Mouse (Mus musculus) forebrain, embryonic 10.5 days (tissue): ENCODE data around the gene Dnase1l3. TPM values are rescaled to one million over a fixed set of nuclear protein-coding genes. Genes with fewer than 3 reads are reported as not detected.

ENCODE experiments used
- DNase-seq: peaks from one replicate; pipeline ENCODE4 v3.0.0-alpha.2; 2017; ENCODE audit warnings: low spot score; ENCODE audit errors: extremely low spot score
- H3K27ac ChIP-seq: fragments of 300-500 bp; sonication (generic); 2 replicates; pipeline ENCODE4 v1.5.1; 2016; ENCODE audit warnings: mild to moderate bottlenecking
- H3K27me3 ChIP-seq: fragments of 300-500 bp; sonication (generic); 2 replicates; pipeline ENCODE4 v1.6.1; 2016; ENCODE audit warnings: mild to moderate bottlenecking; ENCODE audit not compliant: poor library complexity, severe bottlenecking
- H3K36me3 ChIP-seq: fragments of 300-500 bp; sonication (generic); replicated peaks from 2 replicates; pipeline ENCODE4 v1.6.1; 2016; ENCODE audit warnings: mild to moderate bottlenecking, moderate library complexity
- H3K4me1 ChIP-seq: fragments of 300-500 bp; sonication (generic); 2 replicates; pipeline ENCODE4 v1.6.1; 2016
- H3K4me3 ChIP-seq: fragments of 300-500 bp; sonication (generic); 2 replicates; pipeline ENCODE4 v1.5.1; 2016; ENCODE audit warnings: mild to moderate bottlenecking, moderate library complexity
- H3K9me3 ChIP-seq: fragments of 300-500 bp; sonication (generic); 2 replicates; pipeline ENCODE4 v1.6.1; 2016; ENCODE audit warnings: mild to moderate bottlenecking, moderate library complexity
- WGBS: fragments of 180-500 bp; shearing (Covaris S2); methylation state at CpG from one replicate; pipeline ENCODE4 v1.1.7; 2016; 5-methylcytosine and 5-hydroxymethylcytosine counted together
- polyA plus RNA-seq: library from polyadenylated mRNA; unstranded; fragments of >200 nt; fragmentation: Nextera tagmentation; extraction: Ambion mirVana; gene quantifications from 2 replicates; pipeline ENCODE4 v1.2.1, GENCODE M21; 2016

Gene Dnase1l3
- polyA plus RNA-seq, 1 experiment from 2014 or later = not detected

DNA sequence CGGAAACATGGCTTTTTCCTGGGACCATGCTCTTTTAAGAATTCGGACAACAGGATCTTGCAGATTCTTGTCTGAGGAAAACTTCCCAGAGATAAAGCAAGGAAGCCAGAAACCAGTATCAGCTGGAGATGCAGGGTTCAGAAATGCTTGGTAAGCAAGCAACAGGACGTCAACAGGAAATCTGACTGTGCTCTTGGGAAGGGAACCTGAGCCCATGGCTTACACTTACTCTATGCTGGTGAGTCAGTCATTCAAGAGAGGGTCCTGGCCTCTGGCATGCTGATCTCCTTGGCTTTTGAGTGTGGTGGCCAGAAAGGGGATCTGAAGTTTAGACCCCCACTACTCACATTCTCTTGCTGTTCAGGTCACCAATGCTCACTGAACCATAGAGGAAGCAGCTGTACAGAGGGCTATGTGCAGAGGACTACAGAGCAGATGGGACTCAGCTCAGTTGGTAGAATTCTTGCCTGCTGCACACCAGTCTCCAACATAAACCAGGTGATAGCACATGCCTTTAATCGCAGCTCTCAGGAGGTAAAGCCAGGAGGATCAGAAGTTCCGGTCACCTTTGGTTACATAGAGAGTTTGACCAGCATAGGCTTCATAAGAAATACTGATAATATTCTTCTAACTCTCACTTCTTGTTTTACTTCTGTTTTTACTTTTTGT lies 3.1 kb downstream of the Dnase1l3 start:
- Histone ChIP-seq H3K4me1 (peaks cover 7% of the 10 kb centered on the region), H3K27ac (no peak overlapping the region), H3K27me3 (no peaks in the 10 kb centered on the region), H3K36me3 (no peaks in the 10 kb centered on the region), H3K4me3 (no peak overlapping the region), H3K9me3 (no peaks in the 10 kb centered on the region)
- no peak for DNase-seq
- WGBS = 86% methylated on average over 5 of the region's 5 CpGs

DNA sequence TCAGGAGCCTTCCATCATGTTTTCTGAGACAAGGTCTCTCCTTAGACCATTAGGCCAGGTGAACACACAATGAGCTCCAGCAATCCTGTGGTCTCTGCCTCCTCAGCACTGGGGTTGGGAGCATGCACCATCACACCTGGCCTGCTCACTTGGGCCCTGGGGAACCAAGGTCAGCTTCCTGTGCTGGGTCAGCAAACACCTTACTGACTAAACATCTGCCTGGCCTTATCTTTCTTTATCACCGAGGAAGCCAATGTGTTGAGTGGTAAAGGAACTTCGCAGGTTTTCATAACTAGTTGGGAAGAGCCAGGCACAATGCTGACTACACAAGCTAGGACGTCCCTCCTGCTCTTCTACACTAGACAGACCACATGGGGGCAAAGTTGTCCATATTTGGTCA lies 4.4 kb downstream of the Dnase1l3 start:
- Histone ChIP-seq H3K4me1 (peaks cover 7% of the 10 kb centered on the region), H3K27ac (no peak overlapping the region), H3K4me3 (no peak overlapping the region), H3K27me3 (no peaks in the 10 kb centered on the region), H3K36me3 (no peaks in the 10 kb centered on the region), H3K9me3 (no peaks in the 10 kb centered on the region)
- no peak for DNase-seq
- 83% methylated on average over 3 of the region's 3 CpGs for WGBS

DNA sequence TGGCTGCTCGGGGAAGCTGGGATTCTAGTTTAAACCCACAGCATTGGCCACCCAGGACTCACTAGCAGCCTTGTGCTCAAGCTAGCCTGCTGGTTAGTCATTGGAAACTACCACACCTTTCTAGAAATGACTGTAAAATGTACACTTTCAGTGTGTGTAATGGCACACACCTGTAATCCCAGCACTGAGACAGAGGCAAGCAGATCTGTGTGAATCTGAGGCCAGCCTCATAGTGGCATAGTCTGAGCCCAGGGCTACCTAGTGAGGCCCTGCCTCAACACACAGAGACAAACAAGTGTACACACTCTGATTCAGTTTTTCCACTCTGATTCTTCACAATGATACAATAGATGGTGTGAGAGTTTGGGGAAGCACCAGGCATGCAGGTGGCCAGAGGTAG lies 5.0 kb downstream of the Dnase1l3 start:
- H3K9me3 ChIP-seq = no peaks in the 10 kb centered on the region

DNA sequence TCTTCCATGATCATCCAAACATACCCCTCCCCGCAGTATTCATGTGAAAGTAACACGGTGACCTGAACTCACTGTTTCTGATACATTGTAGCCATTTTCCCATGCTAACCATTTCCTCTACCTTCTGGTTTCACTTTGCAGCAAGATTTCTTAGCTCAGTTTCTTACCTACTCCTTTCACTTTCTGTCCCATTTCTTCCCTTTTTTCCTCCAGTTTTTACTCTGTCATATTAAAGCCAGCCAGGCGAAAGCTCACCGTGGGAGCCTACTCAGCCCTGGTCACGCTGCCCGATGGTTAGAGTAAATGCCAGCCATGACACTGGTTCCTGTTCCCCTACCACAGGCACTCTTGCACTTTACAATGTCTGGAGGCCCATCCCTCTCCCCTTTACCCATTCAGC lies 7.5 kb downstream of the Dnase1l3 start:
- Histone ChIP-seq H3K36me3 (no peaks in the 10 kb centered on the region), H3K4me1 (peaks cover 7% of the 10 kb centered on the region)
- 93% methylated on average over 6 of the region's 6 CpGs for WGBS

More for the DNA sequence above, 5.0 kb downstream of the Dnase1l3 start:
- peaks cover 7% of the 10 kb centered on the region for H3K4me1 ChIP-seq
- no peak overlapping the region for H3K4me3 ChIP-seq
- no peak for DNase-seq
- H3K27me3 ChIP-seq = no peaks in the 10 kb centered on the region
- 66% methylated on average over 1 of the region's 1 CpGs for WGBS
- no peak overlapping the region for H3K27ac ChIP-seq
- H3K36me3 ChIP-seq = no peaks in the 10 kb centered on the region

DNA sequence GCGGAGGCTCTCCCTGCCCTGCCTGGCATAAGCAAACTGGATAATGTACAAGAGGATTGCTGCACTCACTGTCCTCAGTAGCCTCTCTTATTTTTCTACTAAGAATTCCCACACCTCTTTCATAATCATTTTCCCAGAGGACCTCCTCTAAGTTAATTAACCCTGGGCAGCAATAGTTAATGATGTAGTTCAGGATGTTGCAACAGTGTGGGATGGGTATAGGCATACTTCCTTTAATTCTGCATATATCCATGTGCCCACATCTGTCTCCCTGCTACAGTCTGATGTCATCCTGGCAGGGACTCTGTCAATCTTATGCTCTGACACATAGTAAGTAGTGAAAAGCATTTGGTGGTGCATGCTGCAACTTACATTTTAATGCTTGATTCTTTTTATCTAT lies 13.1 kb downstream of the Dnase1l3 start:
- DNase-seq = no peak
- H3K9me3 ChIP-seq = no peaks in the 10 kb centered on the region
- H3K36me3 ChIP-seq = no peaks in the 10 kb centered on the region
- WGBS = 100% methylated on average over 1 of the region's 1 CpGs
- no peaks in the 10 kb centered on the region for H3K27me3 ChIP-seq
- H3K27ac ChIP-seq = no peak overlapping the region
- no peak overlapping the region for H3K4me3 ChIP-seq
- H3K4me1 ChIP-seq = no peaks in the 10 kb centered on the region

More for the DNA sequence above, 7.5 kb downstream of the Dnase1l3 start:
- no peak for DNase-seq
- H3K27me3 ChIP-seq = no peaks in the 10 kb centered on the region
- H3K27ac ChIP-seq = no peak overlapping the region
- no peaks in the 10 kb centered on the region for H3K9me3 ChIP-seq
- no peak overlapping the region for H3K4me3 ChIP-seq

DNA sequence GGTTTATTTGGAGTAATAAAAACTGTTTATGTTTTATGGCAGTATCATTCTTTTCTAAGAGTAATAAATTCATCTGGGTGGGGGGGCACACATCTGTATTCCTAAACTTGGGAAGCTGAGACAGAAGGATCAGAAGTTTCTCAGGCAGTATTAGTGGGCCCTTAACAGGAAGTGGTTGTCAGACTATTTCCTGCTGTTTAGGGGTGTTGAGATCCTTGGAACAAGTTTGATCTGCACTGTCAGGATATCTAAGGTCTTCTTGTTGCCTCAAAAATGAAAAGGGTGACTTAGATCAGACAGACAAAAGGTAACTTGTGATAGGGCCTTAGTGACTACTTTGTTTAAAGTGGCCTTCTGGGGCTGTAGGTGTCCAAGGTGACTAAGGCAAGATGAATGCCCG lies 16.2 kb downstream of the Dnase1l3 start:
- no peaks in the 10 kb centered on the region for H3K36me3 ChIP-seq
- 89% methylated on average over 1 of the region's 1 CpGs for WGBS
- no peak for DNase-seq
- H3K27ac ChIP-seq = no peak overlapping the region
- no peak overlapping the region for H3K4me3 ChIP-seq
- H3K27me3 ChIP-seq = no peaks in the 10 kb centered on the region
- no peaks in the 10 kb centered on the region for H3K4me1 ChIP-seq
- H3K9me3 ChIP-seq = no peaks in the 10 kb centered on the region

DNA sequence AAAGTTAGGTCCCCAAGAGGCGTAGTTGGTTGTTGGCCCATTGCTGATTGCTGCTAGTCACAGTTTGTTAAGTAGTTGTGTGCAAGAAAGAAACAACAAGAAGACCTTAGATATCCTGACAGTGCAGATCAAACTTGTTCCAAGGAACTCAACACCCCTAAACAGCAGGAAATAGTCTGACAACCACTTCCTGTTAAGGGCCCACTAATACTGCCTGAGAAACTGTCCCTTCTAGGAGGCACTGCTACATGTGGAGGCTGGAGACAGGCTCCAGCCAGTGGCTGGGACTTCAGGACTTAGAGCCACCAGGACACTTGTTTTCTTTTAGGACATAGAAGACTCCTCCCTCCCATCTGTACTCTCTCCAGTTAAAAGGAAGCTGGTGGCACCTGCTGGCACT lies 16.9 kb downstream of the Dnase1l3 start:
- DNase-seq = no peak
- WGBS = 88% methylated on average over 1 of the region's 1 CpGs
- no peak overlapping the region for H3K27ac ChIP-seq
- H3K9me3 ChIP-seq = no peaks in the 10 kb centered on the region
- H3K27me3 ChIP-seq = no peaks in the 10 kb centered on the region
- no peaks in the 10 kb centered on the region for H3K4me1 ChIP-seq
- no peak overlapping the region for H3K4me3 ChIP-seq
- no peaks in the 10 kb centered on the region for H3K36me3 ChIP-seq

DNA sequence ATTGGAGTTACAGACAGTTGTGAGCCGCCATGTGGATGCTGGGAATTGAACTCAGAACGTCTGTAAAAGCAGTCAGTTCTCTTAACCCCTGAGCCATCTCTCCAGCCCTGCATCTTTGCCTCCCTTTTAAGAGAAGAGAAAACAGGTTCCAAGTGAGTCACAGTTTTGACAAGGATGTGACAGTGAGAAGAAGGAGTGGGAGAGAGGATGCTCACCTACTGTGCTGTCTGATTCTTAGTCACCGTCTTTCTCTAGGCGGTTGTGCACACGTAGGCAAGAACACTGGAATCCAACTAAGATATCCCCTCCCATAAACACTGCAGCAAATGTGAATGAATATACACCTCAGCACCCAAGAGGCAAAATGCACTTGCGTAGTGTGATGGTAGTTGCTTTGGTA lies 19.2 kb downstream of the Dnase1l3 start:
- H3K4me1 ChIP-seq = no peaks in the 10 kb centered on the region
- WGBS = 85% methylated on average over 6 of the region's 6 CpGs
- H3K4me3 ChIP-seq = no peak overlapping the region
- H3K27me3 ChIP-seq = no peaks in the 10 kb centered on the region
- no peak overlapping the region for H3K27ac ChIP-seq
- no peak for DNase-seq
- no peaks in the 10 kb centered on the region for H3K36me3 ChIP-seq
- no peaks in the 10 kb centered on the region for H3K9me3 ChIP-seq

DNA sequence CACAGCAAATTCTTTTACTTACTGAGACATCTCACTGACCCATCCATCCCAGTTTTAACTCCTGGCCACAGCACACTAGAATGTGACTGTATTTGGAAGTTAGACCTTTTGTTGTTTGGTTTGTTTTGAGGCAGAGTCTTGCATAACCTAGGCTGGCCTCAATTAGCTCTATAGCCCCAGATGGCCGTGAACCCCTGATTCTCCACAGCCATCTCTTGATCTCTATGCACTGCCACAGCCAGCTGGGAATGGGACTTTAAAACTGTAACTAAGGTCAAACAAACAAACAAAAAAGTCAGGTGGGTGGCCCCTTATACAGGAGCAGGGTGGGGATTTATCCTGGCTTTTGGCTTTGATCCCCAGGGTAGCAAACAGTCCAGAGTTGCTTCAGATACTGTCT lies 19.7 kb downstream of the Dnase1l3 start:
- Histone ChIP-seq H3K27ac (no peak overlapping the region), H3K9me3 (no peaks in the 10 kb centered on the region), H3K4me3 (no peak overlapping the region), H3K4me1 (no peaks in the 10 kb centered on the region), H3K36me3 (no peaks in the 10 kb centered on the region), H3K27me3 (no peaks in the 10 kb centered on the region)
- 88% methylated on average over 1 of the region's 1 CpGs for WGBS
- no peak for DNase-seq

DNA sequence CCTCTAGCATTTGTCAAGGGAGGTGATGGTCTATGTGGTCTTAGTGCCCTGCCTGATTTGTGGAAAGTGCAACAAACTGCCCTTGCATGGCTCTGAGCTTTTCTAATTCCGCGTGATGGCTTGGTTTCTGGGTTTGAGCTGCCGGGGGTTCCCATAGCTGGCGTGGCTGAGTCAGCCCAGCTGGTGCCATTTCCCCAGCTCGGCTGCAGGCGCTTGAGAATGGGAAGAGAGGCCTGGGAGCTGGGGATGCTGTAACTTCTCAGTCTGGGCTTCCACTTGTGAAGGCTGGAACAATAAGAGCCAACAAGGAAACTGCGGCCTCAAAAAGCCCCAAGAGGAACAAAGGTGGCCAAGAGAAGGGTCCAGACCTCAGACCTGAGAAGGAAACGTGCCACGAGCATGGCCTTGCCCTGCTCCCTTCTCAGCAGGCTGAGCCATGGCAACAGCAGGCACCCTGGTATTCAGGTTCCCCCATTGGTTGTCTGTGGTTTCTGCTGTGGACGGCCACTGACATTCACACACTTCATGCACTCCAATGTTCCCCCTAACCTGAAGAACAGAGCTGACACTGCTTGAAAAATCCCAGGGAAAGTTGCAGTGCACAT lies 22.4 kb downstream of the Dnase1l3 start:
- no peaks in the 10 kb centered on the region for H3K27me3 ChIP-seq
- no peaks in the 10 kb centered on the region for H3K4me1 ChIP-seq
- no peak for DNase-seq
- no peak overlapping the region for H3K27ac ChIP-seq
- H3K36me3 ChIP-seq = no peaks in the 10 kb centered on the region
- no peaks in the 10 kb centered on the region for H3K9me3 ChIP-seq
- no peak overlapping the region for H3K4me3 ChIP-seq
- WGBS = 73% methylated on average over 10 of the region's 10 CpGs

DNA sequence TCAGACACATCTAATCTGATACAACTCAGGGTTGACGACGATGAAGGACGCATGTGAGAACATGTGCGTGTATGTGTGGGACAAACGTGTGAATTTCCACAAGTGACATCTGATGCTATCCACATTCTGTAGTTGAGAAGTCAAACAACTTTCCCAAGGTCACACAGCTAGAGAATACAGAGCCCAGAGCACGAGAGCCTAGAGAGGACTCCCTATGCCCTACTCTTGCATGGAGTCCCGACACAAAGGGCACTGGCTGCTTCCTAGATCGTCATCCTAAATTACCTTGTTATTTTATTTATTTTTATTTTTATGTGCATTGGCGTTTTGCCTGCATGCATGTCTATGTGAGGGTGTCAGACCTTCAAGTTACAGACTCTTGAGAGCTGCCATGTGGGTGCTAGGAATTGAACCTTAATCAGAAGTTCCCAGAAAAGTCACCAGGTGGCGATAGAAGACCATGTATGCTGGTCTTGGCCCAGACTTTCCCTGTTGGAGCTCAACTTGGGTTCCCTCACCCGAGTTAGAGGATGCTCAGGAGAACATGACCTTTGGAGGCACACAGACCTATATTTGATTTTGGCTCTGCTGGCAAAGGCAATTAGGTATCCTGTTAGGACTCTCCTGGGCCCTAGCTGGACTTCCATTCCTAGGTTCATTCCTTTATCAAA lies 30.0 kb downstream of the Dnase1l3 start:
- Histone ChIP-seq H3K27me3 (no peaks in the 10 kb centered on the region), H3K36me3 (no peaks in the 10 kb centered on the region), H3K4me1 (no peaks in the 10 kb centered on the region), H3K9me3 (no peaks in the 10 kb centered on the region), H3K4me3 (no peak overlapping the region), H3K27ac (no peak overlapping the region)
- DNase-seq = peak; percentile 56
- 57% methylated on average over 11 of the region's 11 CpGs for WGBS

DNA sequence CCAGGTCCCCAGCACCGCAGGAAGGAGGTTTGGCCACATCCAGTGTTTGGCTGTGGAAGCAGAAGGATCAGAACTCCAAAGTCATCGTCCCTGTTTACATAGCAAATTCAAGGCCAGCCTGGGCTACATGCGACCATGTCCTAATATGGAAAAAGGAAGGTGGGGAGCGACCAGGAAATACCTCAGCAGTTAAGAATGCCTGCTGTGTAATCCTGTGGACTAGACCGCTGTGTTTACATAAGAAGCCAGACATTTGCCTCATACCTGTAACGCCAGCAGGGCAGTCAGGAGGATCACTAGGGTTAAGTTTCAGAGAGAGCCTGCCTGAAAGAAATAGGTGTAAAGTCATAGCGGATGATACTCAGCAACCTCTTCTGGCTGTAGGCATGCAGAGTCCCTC lies 31.2 kb downstream of the Dnase1l3 start:
- WGBS = 72% methylated on average over 7 of the region's 7 CpGs
- H3K27me3 ChIP-seq = no peaks in the 10 kb centered on the region
- H3K9me3 ChIP-seq = no peaks in the 10 kb centered on the region
- H3K27ac ChIP-seq = no peak overlapping the region
- H3K4me1 ChIP-seq = no peaks in the 10 kb centered on the region
- no peaks in the 10 kb centered on the region for H3K36me3 ChIP-seq
- no peak overlapping the region for H3K4me3 ChIP-seq
- no peak for DNase-seq

DNA sequence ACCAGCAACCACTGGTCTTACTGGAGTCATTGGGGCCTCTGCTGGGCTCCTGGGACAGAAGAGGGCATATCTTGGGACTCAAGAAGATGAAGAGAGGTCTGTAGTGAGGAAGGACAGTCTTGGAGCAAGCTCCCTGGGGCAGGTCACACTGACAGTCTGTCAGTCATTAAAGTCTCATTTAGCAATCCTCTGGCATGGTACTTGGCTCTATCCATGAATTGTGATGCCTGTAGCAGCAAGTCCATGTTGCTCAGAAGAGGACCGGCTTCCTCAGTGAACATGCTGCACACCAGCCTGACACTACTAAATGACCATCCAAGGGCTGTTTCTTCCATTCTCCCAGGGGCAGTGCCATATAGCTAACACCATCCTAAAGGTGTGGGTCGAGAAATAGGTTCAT lies 31.7 kb downstream of the Dnase1l3 start:
- WGBS = 83% methylated on average over 2 of the region's 2 CpGs
- H3K4me1 ChIP-seq = no peaks in the 10 kb centered on the region
- no peaks in the 10 kb centered on the region for H3K36me3 ChIP-seq

More for the DNA sequence above, 31.7 kb downstream of the Dnase1l3 start:
- Histone ChIP-seq H3K9me3 (no peaks in the 10 kb centered on the region), H3K4me3 (no peak overlapping the region), H3K27ac (no peak overlapping the region), H3K27me3 (no peaks in the 10 kb centered on the region)
- DNase-seq = no peak
